Mouse (Mus musculus) midbrain, postnatal 0 days (tissue): ENCODE data around the gene Dpy30. TPM values are rescaled to one million over a fixed set of nuclear protein-coding genes. Genes with fewer than 3 reads are reported as not detected.

ENCODE experiments used
- ATAC-seq: fragments of 200-750 bp; cut with Nextera tagmentation; 2 replicates; pipeline ENCODE4 v1.8.0; 2017; ENCODE audit warnings: moderate number of reproducible peaks, mild to moderate bottlenecking, moderate TSS enrichment, moderate library complexity; ENCODE audit not compliant: low FRiP score
- DNase-seq: peaks from one replicate; pipeline ENCODE4 v3.0.0-alpha.2; 2015; ENCODE audit warnings: low spot score
- H3K27ac ChIP-seq: fragments of 300-500 bp; sonication (generic); 2 replicates; pipeline ENCODE4 v1.5.1; 2014; ENCODE audit warnings: low read depth, mild to moderate bottlenecking, low read length, mixed read lengths
- H3K27me3 ChIP-seq: fragments of 300-500 bp; sonication (generic); 2 replicates; pipeline ENCODE4 v1.6.1; 2014; ENCODE audit warnings: low read length, control low read depth, mixed read lengths; ENCODE audit not compliant: insufficient read depth
- H3K36me3 ChIP-seq: fragments of 300-500 bp; sonication (generic); 2 replicates; pipeline ENCODE4 v1.6.1; 2014; ENCODE audit warnings: low read length, control low read depth, mixed read lengths; ENCODE audit not compliant: insufficient read depth
- H3K4me1 ChIP-seq: fragments of 300-500 bp; sonication (generic); 2 replicates; pipeline ENCODE4 v1.6.1; 2014; ENCODE audit warnings: mild to moderate bottlenecking, control low read depth, antibody characterized with exemption, low read length, mixed read lengths; ENCODE audit not compliant: insufficient read depth
- H3K4me2 ChIP-seq: fragments of 300-500 bp; sonication (generic); 2 replicates; pipeline ENCODE4 v1.6.1; 2014; ENCODE audit warnings: low read depth, mild to moderate bottlenecking, low read length, mixed read lengths; ENCODE audit not compliant: poor library complexity, severe bottlenecking
- H3K4me3 ChIP-seq: fragments of 300-500 bp; sonication (generic); 2 replicates; pipeline ENCODE4 v1.5.1; 2014; ENCODE audit warnings: low read depth, mild to moderate bottlenecking, low read length, moderate library complexity
- H3K9ac ChIP-seq: fragments of 300-500 bp; sonication (generic); replicated peaks from 2 replicates; pipeline ENCODE4 v1.6.1; 2014; ENCODE audit warnings: mild to moderate bottlenecking, low read length, moderate library complexity, mixed read lengths; ENCODE audit not compliant: poor library complexity, severe bottlenecking
- H3K9me3 ChIP-seq: fragments of 300-500 bp; sonication (generic); 2 replicates; pipeline ENCODE4 v1.6.1; 2016; ENCODE audit warnings: low read length, control low read depth
- CTCF ChIP-seq: IDR thresholded peaks from 2 replicates; pipeline ENCODE4 v1.5.1; 2016; ENCODE audit warnings: antibody characterized with exemption, mild to moderate bottlenecking
- WGBS: fragments of 180-500 bp; shearing (Covaris S2); extraction: QIAGEN DNeasy Blood & Tissue Kit; methylation state at CpG from one replicate; pipeline ENCODE4 v1.1.7; 2014; 5-methylcytosine and 5-hydroxymethylcytosine counted together
- polyA plus RNA-seq: library from polyadenylated mRNA; unstranded; fragments of >200 nt; fragmentation: Nextera tagmentation; extraction: Ambion mirVana; gene quantifications from 2 replicates; pipeline ENCODE4 v1.2.1, GENCODE M21; 2015
- total RNA-seq: library from RNA; depleted of rRNA; stranded (reverse); fragments of >200 nt; gene quantifications from 2 replicates; pipeline ENCODE4 v1.2.3, GENCODE M21; 2014

Gene Dpy30
- total and polyA plus RNA-seq, 2 experiments from 2014 or later, result 68.0 to 230 TPM

GRCm38 (mm10) chr17:74296076-74296823 is 27.5 kb downstream of the Dpy30 start:
- Histone ChIP-seq H3K9me3 (no peaks in the 10 kb centered on the region), H3K4me2 (peak overlapping the region; percentile 69), H3K36me3 (peaks cover 7% of the 10 kb centered on the region; the same call in 1 of the 2 replicates), H3K9ac (no peak overlapping the region), H3K27me3 (no peaks in the 10 kb centered on the region), H3K4me1 (no peaks in the 10 kb centered on the region; the same call in 1 of the 2 replicates), H3K27ac (peak overlapping the region; percentile 88; the same call in 1 of the 2 replicates), H3K4me3 (peak overlapping the region; percentile 89)
- 49% methylated on average over 11 of the region's 11 CpGs for WGBS
- DNase-seq (no peak), ATAC-seq (no peak)
- TF ChIP-seq CTCF, result peak; percentile 55

- under 1% methylated on average over 45 of the region's 110 CpGs for WGBS
- Histone ChIP-seq H3K4me1 (no peaks in the 10 kb centered on the region; the same call in 1 of the 2 replicates), H3K4me2 (peak within 1 kb of the TSS; percentile 69), H3K36me3 (peaks cover 5% of the 10 kb centered on the region; the same call in 1 of the 2 replicates), H3K4me3 (peak within 1 kb of the TSS; percentile 89), H3K9me3 (no peaks in the 10 kb centered on the region), H3K27me3 (no peaks in the 10 kb centered on the region), H3K27ac (peak within 1 kb of the TSS; percentile 88), H3K9ac (peak within 1 kb of the TSS; percentile 80)
- TF ChIP-seq CTCF, result no peak
- DNase-seq (peak; percentile 81), ATAC-seq (peak; percentile 88)
These were observed 28.4 kb downstream of the Dpy30 start, which contains the start of gene Memo1 for GRCm38 (mm10) chr17:74295026-74295970. Memo1 (minus strand) TSS chr17:74295521.

- WGBS, result under 1% methylated on average over 49 of the region's 80 CpGs
- peak; percentile 69 for ATAC-seq
- no peaks in the 10 kb centered on the region for H3K9me3 ChIP-seq
- H3K9ac ChIP-seq, result peak overlapping the region; percentile 80
- H3K27me3 ChIP-seq, result no peaks in the 10 kb centered on the region
- no peak for TF ChIP-seq CTCF
- peak overlapping the region; percentile 69 for H3K4me2 ChIP-seq
- H3K36me3 ChIP-seq, result peaks cover 5% of the 10 kb centered on the region; the same call in 1 of the 2 replicates
- peak overlapping the region; percentile 89 for H3K4me3 ChIP-seq
- no peaks in the 10 kb centered on the region; the same call in 1 of the 2 replicates for H3K4me1 ChIP-seq
- DNase-seq, result peak; percentile 67
- H3K27ac ChIP-seq, result peak overlapping the region; percentile 88
These were observed 29.2 kb downstream of the Dpy30 start for GRCm38 (mm10) chr17:74294426-74295025.

- ATAC-seq (no peak; the same call in 1 of the 2 replicates), DNase-seq (peak; percentile 42)
- peak overlapping the region; percentile 88 for H3K27ac ChIP-seq
- TF ChIP-seq CTCF, result no peak
- under 1% methylated on average over 18 of the region's 18 CpGs for WGBS
- no peaks in the 10 kb centered on the region; the same call in 1 of the 2 replicates for H3K4me1 ChIP-seq
- peak overlapping the region; percentile 80 for H3K9ac ChIP-seq
- peak overlapping the region; percentile 69 for H3K4me2 ChIP-seq
- no peaks in the 10 kb centered on the region for H3K27me3 ChIP-seq
- peaks cover 3% of the 10 kb centered on the region; the same call in 1 of the 2 replicates for H3K36me3 ChIP-seq
- no peaks in the 10 kb centered on the region for H3K9me3 ChIP-seq
- peak overlapping the region; percentile 89 for H3K4me3 ChIP-seq
These were observed 29.9 kb downstream of the Dpy30 start for GRCm38 (mm10) chr17:74293687-74294425.
